Mouse (Mus musculus) ovary, postnatal 14 days (tissue): Measurements from ENCODE around the gene Col4a3bp.
"Not testable (repeated sequence)": the region's sequence is repeated elsewhere in the genome, so short reads cannot be mapped to it uniquely, and the experiment has no call there.

Experiments
- DNase-seq: peaks from one replicate; pipeline ENCODE4 v3.0.0; 2022; ENCODE audit warnings: low spot score

Col4a3bp gene

DNA sequence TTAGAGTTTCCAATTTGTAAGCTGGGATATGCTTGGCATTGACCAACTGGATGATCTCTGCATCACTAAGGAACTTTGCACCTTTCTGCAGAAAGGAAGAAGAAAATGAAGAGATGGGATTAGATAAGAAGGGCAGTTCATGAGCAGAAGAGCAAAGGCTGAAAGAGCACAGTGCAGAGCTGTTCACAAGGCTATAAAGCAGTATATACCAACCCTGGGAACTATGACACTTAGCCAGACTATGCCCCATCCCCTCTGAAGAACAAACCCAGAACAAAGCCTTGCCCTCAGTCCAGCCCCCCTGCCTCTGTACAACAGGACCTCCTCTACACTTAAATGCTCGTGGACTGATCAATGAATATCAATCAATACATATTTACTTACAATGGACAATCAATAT is 114.3 kb downstream of the Col4a3bp start:
- DNase-seq: no peak

DNA sequence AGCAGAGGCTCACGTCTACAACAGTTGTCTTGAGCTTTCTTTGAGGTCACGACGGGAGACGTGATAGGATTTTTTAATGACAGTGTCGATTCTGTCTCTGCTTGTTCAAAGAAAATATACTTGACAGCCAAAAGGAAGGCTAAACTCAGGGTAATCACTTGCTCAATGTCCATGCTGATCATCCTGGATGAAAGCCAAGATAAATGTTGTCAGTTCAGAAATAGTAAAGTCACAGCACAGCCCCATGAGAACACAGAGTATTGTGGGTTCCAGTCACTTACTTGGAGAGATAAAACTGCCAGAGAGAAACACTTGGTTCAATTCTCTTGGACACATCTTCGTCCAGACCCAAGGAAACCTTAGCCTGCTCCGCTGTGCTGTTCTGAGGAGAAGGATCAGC is 116.5 kb downstream of the Col4a3bp start:
- no peak for DNase-seq

DNA sequence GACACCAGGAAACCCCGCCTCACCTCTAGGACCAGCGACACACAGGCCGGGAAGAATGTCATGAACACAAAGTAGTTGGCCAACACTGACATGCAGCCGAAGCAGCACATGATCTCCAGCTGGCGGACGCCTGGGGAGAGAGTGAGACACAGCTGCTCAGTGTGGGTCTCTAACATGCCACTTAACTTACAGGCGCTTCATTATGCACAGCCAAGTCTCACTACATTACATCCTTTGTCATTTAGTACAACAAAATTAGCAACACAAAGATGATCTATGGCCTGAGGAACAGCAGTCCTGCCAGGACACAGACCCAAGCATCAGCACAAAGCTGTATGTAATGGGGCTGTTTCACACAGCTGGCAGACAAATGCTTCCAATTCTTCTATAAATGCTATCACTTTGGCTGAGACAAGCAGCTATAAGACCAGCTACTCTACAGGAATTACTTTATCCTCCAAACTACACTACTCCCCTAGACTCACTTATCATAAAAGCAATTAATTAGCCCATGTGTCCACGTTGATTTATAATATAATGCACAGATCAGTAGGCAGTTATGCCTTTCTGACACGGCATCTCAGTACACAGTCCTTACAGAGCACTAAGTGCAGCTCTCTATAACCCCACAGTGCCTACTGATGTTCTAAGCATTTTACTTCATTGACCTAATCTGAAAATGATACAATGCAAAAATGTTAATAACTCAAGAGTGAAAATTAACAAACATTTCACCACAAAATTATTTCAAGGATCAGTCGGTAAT is 117.9 kb downstream of the Col4a3bp start:
- no peak for DNase-seq

DNA sequence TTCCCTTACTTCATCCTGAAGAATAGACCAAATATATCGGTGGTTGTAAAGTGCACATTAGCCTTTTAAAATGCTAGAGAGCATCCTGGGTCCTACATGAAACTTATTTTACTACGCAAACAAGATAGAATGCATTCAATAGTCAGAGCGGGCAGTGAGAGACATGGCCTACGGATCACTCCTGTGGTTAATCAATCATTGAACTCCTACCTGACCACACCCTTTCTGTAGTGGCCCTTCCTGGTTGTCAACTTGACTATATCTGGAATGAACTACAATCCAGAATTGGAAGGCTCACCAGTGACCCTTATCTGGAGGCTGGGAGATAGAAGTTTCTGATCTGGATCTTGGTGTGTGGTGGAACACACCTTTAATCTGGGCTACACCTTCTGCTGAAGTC is 120.7 kb downstream of the Col4a3bp start:
- DNase-seq: not testable (repeated sequence)

DNA sequence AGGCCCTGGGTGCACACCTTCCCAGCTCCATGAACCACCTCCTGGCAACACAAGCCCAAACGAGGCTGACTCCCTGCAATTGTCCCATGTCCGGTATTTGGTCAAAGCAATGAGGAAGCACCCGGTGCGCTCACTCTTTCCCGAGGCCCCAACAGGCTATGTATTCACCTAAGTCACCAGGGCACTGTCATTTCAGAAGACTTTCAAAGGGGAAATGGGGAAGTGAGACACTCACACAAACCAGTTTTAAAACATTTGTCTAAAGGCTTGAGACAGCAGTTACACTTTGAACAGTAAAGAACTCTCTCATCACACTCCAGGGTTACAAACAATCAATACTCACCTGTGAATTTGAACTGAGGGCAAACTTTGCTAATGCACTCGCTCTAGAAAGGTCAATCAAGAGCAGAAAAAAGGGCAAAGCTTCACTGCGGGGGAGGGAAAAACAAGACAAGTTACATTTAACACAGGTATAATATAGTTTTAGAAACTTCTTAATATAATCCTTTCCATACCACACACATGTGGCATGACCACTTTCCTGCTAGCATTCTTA is 122.1 kb downstream of the Col4a3bp start:
- no peak for DNase-seq

DNA sequence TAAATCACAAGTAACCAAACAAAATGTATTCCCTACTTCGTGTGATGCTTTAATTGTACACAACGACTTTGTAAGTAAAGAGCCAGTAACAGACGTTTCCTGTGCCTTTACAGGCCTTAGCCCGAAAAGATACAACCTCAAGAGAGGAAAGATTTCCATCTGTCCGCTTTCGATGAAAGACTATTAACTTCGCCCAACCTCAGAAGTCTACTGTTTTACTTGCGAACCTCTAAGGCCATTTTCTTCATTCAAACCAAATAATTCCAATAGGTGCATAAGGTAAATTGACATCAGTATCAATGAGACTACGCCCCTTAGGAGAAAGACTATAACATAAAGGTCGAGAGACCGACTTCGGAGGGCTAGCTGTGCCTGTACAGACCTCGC is 127.6 kb downstream of the Col4a3bp start:
- no peak for DNase-seq

DNA sequence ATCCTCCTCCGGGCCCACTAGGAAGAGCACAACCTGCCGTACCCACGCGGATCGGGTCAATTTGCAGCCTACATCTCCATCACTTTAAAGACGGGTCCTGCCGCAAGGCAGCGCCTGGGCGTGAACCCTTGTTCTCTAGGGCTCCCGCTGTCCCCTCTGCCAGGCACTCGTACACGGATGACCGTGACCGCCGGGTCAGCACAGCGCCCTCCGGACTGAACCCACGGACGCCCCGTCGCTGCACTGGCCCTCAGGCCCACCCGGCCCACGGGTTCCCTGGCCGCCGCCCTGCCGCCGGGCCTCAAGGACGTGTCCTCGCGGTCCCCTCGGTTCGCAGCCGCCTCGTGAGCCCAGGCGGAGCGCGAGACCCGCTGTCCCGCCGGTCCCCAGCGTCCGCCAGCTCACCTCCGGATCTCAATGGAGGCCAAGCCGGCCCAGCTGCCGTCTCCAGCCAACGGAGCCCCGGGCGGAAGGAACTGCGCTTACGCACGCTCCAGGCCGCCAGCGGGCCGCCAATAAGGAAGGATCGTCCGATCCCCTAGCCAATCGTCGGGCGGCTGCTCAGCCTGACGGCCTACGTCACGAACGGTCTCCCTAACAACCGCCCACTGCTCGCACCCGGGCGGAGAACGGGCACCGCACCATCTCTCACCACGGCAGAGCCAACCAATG is 128.1 kb downstream of the Col4a3bp start, which contains the start of gene Hmgcr:
Gene Hmgcr (minus strand): TSS at position 531 of the 672 bp plus-strand sequence.
- peak; percentile 92 for DNase-seq

DNA sequence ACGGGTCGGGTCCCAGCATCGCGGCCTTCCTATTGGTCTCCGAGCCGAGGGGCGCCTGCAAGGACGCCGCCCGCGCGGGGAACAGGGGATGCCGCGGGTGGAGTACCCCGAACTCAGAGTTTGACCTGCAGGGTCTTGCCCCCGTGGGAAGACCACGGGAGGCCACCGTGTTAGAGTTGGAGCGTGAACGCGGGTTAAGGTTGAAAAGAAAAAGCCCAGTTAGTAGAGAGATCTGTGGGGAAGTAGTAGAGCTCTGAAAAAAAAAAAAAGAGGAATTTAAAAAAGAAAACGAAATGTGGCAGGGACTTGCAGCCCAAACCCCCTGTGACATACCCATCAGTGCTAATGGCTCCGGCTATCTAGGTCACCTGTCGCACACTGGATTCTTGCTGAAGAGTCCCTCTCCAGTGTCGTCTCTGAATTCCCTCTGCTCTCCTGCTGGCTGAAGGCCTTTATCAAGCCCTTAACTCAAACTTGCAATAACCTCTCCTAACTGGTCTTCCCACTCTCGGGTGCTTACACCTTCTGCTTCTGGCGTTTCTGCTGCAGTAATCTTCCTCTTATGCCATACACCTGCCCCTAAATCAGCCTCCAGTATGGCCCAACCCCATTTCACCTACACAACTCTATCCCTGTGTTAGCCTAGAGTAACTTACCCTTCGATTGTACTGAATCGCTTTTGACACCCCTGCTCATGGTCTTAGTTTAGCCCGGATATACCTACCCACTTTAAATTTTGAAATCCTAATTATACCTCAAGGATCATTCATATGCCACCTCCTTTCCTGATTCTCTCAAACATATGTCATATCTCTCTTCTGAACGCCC is 128.9 kb downstream of the Col4a3bp start:
- DNase-seq: no peak

DNA sequence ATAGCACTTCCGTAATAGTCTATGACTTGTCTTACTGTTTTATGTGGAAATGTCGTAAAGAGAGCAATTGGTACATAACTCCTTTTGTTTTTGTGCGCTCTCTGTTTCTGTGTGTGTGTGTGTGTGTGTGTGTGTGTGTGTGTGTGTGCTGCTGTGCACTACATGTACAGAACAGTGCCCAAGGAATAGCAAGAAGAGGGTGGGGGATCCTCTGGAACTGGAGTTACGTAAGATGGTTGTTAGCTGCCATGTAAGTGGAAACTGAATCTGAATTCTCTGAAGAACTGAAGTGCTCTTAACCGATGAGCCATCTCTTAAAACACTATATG is 129.5 kb downstream of the Col4a3bp start:
- no peak for DNase-seq

DNA sequence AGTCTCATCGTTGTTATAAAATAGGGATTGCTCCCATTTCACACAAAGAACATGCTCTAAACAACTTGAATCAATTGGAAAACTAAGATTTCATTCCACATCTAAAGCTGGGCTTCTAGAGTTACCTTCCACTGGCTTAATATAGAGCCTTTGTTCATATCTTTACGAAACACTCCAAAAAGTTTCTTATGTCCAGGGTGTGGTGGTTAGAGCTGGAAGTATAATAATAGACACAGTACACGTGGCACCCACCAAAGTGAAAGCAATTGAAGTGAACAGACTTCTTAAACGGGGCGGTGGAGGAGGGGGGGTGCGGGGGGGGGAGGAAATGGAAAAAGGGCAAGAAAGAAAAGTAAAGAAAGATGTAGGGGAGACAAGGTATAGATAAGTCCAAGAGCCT is 129.9 kb downstream of the Col4a3bp start:
- no peak for DNase-seq

DNA sequence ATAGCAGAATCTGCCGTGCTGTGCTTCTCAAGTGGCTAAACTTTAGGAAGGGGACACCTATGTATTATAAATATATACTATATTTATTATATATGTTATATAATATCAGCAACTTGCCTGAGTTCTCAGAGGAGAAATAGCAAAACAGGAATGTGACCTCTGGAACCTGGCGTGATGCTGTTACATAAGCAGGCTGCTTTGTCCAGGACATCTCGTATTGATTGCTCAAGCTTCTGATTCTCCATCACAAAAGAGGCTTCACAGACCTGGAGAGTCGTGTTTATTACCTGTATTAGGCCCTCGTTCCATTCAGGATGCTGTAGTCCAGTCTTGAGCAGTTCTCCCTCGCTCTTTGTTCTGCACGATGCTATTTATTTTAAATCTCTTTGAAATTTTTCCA is 131.4 kb downstream of the Col4a3bp start:
- DNase-seq: no peak

DNA sequence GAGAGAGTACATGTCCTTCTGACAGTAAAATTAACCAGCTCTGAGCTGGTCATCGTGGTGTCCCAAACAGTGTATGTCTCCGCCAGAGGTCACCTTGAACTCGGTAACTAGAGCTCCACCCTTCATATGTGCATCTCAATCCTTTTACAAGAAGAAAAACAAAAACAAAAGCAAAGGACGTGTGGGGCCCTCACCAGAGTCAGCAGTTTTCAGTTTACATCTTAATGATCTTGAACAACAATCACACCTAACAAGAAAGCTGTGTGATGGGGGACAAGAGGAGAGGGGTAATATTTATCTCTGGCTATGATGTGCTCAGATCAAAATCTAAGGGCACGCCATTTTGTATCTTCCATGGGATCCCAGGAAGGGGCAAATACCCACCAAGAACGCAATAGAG is 133.3 kb downstream of the Col4a3bp start:
- DNase-seq: no peak

DNA sequence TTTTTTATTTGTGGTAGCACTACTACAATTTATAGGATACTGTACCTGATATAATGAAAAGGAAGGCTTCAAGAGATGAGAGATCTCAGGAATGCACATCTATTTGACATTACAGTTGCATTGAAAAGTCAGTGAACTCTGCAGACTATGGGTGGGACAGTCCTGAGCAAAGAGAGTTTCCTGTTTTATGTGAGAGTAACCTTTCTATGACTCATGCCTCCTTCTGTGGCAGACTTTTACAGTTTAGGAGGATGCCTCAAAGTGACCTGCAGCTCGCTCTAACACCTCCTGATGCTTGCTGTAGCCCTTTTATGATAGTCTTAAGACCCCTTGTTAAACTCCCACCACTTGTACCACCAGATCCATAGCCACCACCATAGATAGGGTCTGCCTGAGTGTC is 134.7 kb downstream of the Col4a3bp start:
- DNase-seq: no peak

DNA sequence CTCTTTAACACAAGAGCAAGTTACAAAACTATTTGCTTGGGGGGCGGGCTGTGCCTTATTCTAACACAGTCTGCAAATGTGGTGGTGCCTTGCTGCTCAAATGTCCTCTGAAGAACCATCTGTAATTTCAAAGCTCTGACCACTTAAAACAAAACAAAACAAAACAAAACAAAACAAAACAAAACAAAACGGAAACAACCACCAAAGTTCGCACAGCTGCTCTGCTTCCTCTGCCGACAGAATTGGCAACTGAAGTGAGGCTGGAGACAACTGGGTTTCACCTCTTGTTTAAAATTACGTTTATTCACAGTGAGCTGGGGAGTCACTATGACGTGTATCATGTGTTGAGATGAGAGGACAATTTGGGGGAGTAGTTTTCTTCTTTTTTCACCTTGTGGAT is 136.2 kb downstream of the Col4a3bp start:
- no peak for DNase-seq

DNA sequence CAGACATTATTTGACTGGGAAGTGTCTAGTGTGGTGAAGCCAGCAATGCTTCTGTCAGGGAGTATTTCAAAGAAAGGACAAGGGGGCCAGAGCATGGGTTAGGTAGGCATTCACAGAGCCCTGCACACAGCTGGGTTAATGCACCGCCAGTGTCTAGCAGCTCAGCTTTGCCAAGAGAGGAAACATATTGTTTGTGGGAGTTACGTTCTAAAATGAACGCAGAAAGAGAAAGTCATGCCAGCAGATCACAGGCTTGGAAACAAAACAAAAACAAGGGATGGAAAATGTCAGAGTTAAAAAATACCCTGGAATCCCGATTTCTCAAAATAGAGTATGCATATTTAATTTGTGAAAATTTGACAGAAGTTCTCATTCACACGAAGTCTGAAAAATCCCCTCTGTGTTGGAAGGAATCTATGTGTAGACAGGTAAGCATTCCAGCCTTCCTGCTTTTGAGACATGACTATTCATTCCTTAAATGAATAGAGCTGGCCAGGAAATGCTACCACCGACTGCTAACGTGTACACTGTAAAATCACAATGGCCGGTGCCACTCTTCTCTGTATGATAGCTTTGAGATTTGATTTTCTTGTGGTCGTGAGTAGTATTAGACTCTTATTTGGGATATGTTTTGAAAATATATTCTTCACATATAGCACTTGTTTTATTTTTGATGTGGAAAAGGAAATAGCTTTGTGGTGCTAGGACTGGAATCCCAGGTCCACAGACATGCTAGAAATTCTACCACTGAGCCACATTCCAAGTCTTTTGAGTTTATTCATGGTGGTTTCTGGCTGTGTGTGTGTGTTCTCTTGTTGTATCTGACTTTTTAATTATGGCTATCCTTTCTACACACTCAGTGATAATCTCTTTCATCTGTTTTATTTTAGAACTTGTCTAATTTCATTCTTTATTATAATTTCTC is 138.0 kb downstream of the Col4a3bp start:
- no peak for DNase-seq

DNA sequence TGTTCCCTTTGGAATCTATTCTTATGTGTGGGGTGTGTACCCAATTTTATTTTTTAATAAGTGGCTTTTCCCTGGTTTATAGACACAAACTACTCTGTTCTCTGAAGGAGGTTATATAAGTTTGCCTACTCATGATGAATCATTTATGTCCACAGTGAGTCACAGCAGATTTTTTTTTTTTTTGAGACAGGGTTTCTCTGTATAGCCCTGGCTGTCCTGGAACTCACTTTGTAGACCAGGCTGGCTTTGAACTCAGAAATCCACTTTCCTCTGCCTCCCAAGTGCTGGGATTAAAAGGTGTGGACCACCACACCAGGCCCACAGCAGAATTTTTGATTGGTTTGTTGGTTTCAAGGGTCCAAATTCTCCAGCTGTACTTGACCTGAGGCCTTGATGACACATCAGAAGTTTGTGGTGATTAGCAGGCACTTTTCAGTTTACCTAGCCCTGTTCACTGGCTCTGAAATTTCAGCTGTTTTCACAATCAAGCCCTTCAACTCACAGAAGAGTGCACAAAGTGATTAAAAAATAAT is 138.7 kb downstream of the Col4a3bp start:
- DNase-seq: no peak

DNA sequence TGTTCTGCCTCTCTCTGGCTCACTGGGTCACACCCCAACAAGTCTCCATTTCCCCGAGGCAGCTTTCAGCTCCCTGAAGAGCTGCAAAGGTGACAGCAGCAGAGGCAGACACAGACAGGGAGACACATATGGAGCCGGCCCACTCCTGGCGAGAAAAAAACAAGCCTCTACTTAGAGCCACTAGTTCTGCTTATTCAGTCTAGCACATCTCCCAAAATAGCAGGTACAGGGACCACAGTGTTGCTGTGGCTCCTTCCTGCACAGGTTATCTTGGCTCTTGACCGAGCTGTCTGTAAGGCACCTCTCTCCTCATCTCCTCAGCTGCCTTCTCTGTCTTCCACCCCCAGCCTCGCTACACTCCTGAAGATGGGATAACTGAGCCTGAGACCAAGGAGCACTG is 142.4 kb downstream of the Col4a3bp start:
- DNase-seq: no peak

DNA sequence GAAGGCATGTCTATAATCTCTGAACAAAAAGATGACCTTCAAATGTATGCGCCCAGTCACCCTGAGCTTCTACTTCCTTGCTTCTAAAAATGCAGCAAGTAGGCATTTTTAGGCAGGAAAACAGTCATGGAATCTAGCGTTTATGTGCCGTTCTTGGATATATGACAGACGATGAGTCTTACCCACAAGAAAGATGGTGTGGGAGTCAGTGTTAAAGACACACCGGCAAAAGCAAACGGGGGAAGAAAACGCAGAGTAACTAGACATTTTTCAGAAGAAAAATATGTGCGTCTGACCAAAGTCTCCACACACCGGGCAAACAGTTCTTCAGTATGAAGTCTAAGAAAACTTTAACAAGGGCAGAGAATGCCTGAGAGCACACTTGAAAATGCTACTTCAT is 144.8 kb downstream of the Col4a3bp start:
- no peak for DNase-seq
